Mouse (Mus musculus) limb, embryonic 13.5 days (tissue): ENCODE measurements at regions not wholly inside any gene's neighbourhood (a gene's known extent, or its start where the extent isn't known, plus 50 kb on each side); places are given as distances from the start of the nearest gene placed in this dataset.

Source experiments
- ATAC-seq: fragments of 200-750 bp; cut with Nextera tagmentation; 2 replicates; pipeline ENCODE4 v1.8.0; 2017; ENCODE audit warnings: low read depth, moderate number of reproducible peaks, moderate TSS enrichment; ENCODE audit not compliant: low FRiP score
- H3K27ac ChIP-seq: fragments of 300-500 bp; sonication (generic); 2 replicates; pipeline ENCODE4 v1.5.1; 2015; ENCODE audit warnings: inconsistent platforms, mild to moderate bottlenecking, moderate library complexity
- H3K27me3 ChIP-seq: fragments of 300-500 bp; sonication (generic); 2 replicates; pipeline ENCODE4 v1.6.1; 2015; ENCODE audit warnings: mild to moderate bottlenecking, inconsistent platforms
- H3K36me3 ChIP-seq: fragments of 300-500 bp; sonication (generic); 2 replicates; pipeline ENCODE4 v1.6.1; 2015; ENCODE audit warnings: inconsistent platforms, mild to moderate bottlenecking, moderate library complexity
- H3K4me1 ChIP-seq: fragments of 300-500 bp; sonication (generic); 2 replicates; pipeline ENCODE4 v1.6.1; 2015; ENCODE audit warnings: inconsistent platforms
- H3K4me2 ChIP-seq: fragments of 300-500 bp; sonication (generic); replicated peaks from 2 replicates; pipeline ENCODE4 v1.6.1; 2015; ENCODE audit warnings: inconsistent platforms, mild to moderate bottlenecking, moderate library complexity
- H3K4me3 ChIP-seq: fragments of 300-500 bp; sonication (generic); 2 replicates; pipeline ENCODE4 v1.5.1; 2015; ENCODE audit warnings: moderate library complexity, mild to moderate bottlenecking, inconsistent platforms
- H3K9ac ChIP-seq: fragments of 300-500 bp; sonication (generic); 2 replicates; pipeline ENCODE4 v1.6.1; 2015; ENCODE audit warnings: mild to moderate bottlenecking, inconsistent platforms
- H3K9me3 ChIP-seq: fragments of 300-500 bp; sonication (generic); 2 replicates; pipeline ENCODE4 v1.6.1; 2016; ENCODE audit warnings: inconsistent platforms
- WGBS: fragments of 180-500 bp; shearing (Covaris S2); methylation state at CpG from one replicate; pipeline ENCODE4 v1.1.7; 2015; 5-methylcytosine and 5-hydroxymethylcytosine counted together

DNA sequence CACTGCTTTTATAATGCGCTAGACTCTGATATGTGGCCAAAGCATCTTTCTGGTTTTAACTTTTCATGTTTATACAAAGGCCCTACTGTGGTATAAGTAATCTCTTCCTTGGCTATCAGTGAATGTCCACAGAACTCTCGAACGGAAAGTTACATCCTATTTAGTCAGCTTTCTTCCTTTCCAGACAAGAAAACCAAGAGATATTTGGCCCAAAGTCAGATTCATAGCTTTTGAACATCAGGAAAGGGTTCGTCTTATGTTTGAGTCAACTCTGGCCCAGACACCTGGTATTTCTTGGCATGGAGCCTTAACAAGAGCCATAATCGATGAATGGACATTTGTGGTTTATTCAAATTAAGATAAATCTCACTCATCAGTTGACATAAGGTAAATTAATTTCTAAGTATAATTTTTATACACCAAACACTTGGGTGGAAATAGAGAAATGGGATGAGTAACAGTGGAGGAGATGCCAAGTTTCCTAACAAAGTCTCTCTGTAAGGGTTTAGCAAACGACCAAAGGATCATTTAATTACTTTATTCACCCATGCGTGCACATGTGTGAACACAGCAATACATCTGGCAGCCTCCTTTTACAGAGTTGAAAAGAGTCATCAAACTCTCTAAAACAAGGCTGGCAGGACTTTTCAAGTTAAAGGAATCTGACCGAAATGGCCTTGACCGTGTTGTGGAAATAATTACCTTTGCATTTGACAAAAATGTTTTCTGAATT is 287.2 kb upstream of the Rbms1 start:
- H3K4me1 ChIP-seq: peaks cover 12% of the 10 kb centered on the region
- H3K27ac ChIP-seq: no peak overlapping the region
- H3K27me3 ChIP-seq: no peaks in the 10 kb centered on the region
- H3K9ac ChIP-seq: no peak overlapping the region
- no peak overlapping the region for H3K4me2 ChIP-seq
- H3K4me3 ChIP-seq: no peak overlapping the region
- WGBS: 54% methylated on average over 9 of the region's 9 CpGs
- H3K9me3 ChIP-seq: no peaks in the 10 kb centered on the region
- ATAC-seq: no peak
- H3K36me3 ChIP-seq: no peaks in the 10 kb centered on the region

DNA sequence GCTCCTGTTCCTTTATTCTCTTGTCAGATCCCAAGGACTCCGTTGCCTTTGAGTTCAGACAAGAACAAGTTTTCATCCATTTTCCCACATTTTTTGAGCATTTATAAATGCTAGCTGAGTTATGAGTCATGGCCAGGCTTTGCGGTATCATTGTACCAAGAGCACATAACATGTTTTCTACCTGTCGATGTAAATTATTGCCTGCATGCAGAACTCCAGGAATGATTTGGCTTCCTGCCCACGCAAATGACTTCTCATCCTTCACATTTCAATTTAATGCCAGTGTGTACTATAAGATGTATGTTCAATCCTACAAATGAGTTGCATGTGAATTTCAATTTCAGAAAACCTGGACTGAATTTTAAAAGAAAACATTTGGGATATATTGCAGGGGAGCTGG is 285.0 kb upstream of the Rbms1 start:
- Histone ChIP-seq H3K9ac (no peak overlapping the region), H3K27ac (no peak overlapping the region), H3K9me3 (no peaks in the 10 kb centered on the region), H3K27me3 (no peaks in the 10 kb centered on the region), H3K4me1 (peaks cover 12% of the 10 kb centered on the region), H3K4me2 (no peak overlapping the region), H3K36me3 (no peaks in the 10 kb centered on the region), H3K4me3 (no peak overlapping the region)
- no peak for ATAC-seq
- WGBS: 55% methylated on average over 4 of the region's 4 CpGs

DNA sequence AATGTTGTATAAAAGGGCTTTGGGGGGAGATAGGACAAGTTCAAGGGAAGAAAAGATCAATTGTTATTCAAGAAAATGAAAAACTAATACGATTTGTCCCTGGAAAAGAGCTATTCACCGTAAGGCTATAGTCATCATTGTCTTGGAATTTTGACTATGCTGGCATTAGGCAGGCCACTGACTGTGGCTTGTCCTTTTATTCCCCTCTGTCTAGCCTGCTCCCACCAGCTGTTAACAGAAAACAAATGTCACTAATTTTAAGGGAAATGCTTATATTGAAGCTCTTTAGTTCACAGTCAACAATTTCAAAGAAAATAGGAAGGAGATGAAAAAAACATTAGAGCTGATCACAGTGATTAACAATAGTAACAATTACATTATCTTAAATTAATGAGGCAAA is 284.3 kb upstream of the Rbms1 start:
- Histone ChIP-seq H3K9me3 (no peaks in the 10 kb centered on the region), H3K36me3 (no peaks in the 10 kb centered on the region), H3K9ac (no peak overlapping the region), H3K4me3 (no peak overlapping the region), H3K4me2 (no peak overlapping the region), H3K27me3 (no peaks in the 10 kb centered on the region), H3K4me1 (peaks cover 12% of the 10 kb centered on the region), H3K27ac (no peak overlapping the region)
- WGBS: 29% methylated on average over 2 of the region's 2 CpGs
- no peak for ATAC-seq

DNA sequence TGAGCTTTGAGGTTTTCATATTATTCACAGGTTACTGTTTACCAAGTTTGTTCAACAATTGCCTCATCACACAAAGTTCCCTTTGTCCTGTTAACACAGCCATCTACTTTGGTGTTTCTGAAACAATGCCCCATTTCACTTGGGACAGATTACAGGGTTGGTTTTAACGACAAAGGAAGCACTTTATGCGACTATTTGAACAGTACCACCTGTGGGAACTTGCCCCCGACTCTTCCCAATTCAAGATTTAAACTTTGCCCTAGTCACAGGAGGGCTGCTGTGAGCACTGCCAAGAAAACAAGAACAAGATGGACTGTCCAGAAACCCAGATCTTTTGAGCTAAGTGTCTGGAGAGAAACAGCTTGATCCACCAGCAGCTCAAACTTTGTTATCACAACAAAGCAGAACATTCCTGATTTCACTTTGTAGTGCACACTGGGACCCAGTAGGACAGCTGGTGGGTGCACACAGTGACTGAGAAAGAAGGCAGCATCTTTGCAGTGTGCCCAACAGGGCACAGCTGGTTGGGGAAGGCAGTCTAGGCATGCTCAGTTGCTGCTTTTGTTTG is 283.8 kb upstream of the Rbms1 start:
- 5% methylated on average over 3 of the region's 3 CpGs for WGBS

DNA sequence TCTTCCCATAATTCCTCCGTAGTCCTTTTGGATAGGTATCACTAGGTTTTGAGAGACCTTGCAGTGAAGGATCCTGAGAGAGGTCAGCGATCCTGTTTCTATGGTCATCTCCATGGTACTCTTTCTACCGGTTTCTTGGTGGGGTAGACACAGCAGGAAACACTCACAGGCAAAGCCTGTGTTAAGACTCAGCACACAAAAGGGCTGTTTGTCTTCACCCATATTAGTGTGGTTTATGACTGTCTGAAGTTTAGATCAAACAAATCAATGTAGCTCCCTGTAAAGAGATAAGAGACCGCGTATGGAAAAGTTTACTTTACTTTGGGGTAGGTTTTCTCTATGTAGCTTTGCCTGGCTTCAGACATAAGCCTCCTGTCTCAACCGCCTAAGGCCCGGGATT is 282.5 kb upstream of the Rbms1 start:
- no peak for ATAC-seq
- H3K4me1 ChIP-seq: peaks cover 12% of the 10 kb centered on the region
- H3K9ac ChIP-seq: no peak overlapping the region
- H3K4me2 ChIP-seq: no peak overlapping the region
- H3K27ac ChIP-seq: no peak overlapping the region
- no peaks in the 10 kb centered on the region for H3K27me3 ChIP-seq
- WGBS: 59% methylated on average over 7 of the region's 7 CpGs
- no peak overlapping the region for H3K4me3 ChIP-seq
- no peaks in the 10 kb centered on the region for H3K9me3 ChIP-seq
- no peaks in the 10 kb centered on the region for H3K36me3 ChIP-seq

More for the DNA sequence above, 283.8 kb upstream of the Rbms1 start:
- Histone ChIP-seq H3K4me1 (peaks cover 12% of the 10 kb centered on the region), H3K4me3 (no peak overlapping the region), H3K9me3 (no peaks in the 10 kb centered on the region), H3K36me3 (no peaks in the 10 kb centered on the region), H3K27ac (no peak overlapping the region), H3K9ac (no peak overlapping the region), H3K27me3 (no peaks in the 10 kb centered on the region), H3K4me2 (no peak overlapping the region)
- ATAC-seq: no peak; the same call in 1 of the 2 replicates

DNA sequence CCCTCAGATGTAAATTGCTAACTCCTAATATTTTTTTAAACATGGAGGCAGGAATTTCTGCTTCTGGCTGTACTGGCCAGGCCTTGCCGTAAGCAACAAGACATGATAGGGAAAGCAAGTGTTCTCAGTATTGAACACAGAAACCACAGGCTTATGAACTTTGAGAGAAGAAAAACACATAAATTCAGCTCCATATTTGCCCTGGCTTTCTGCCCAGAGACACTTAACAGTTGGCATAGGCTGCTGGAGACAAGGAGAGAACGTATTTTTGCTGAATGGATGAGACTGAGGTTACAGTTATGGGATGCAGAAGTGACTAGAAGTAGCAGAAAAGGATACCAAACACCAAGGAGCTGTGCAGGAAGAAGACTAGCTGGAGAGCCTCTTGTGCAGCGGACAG is 258.7 kb upstream of the Rbms1 start:
- no peaks in the 10 kb centered on the region for H3K4me1 ChIP-seq
- no peak overlapping the region for H3K4me3 ChIP-seq
- WGBS: 62% methylated on average over 3 of the region's 3 CpGs
- H3K4me2 ChIP-seq: no peak overlapping the region
- H3K27ac ChIP-seq: no peak overlapping the region
- no peak for ATAC-seq
- H3K36me3 ChIP-seq: no peaks in the 10 kb centered on the region
- no peak overlapping the region for H3K9ac ChIP-seq
- no peaks in the 10 kb centered on the region for H3K9me3 ChIP-seq
- H3K27me3 ChIP-seq: no peaks in the 10 kb centered on the region

DNA sequence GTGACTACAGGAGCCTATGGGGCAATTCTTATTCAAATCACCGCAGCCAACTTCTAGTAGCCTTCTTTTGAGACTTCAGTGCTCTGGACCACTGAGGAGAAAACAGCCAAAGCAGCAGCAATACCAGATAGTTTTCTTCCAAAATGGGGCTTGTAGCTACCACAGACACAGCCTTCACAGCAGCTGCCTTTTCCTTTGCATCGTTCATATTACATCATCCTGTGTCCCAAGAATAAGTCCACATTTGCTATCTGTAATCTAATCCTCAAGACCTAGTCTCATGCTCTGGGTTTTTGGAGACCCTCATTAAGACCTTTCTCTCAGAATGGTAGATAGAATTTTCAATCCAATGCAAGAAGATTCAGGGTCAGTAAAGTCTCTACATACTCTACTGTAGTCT is 258.2 kb upstream of the Rbms1 start:
- Histone ChIP-seq H3K4me2 (no peak overlapping the region), H3K4me3 (no peak overlapping the region), H3K27me3 (no peaks in the 10 kb centered on the region), H3K36me3 (no peaks in the 10 kb centered on the region), H3K9me3 (no peaks in the 10 kb centered on the region), H3K9ac (no peak overlapping the region), H3K4me1 (no peaks in the 10 kb centered on the region), H3K27ac (no peak overlapping the region)
- ATAC-seq: no peak
- WGBS: 81% methylated on average over 2 of the region's 2 CpGs

DNA sequence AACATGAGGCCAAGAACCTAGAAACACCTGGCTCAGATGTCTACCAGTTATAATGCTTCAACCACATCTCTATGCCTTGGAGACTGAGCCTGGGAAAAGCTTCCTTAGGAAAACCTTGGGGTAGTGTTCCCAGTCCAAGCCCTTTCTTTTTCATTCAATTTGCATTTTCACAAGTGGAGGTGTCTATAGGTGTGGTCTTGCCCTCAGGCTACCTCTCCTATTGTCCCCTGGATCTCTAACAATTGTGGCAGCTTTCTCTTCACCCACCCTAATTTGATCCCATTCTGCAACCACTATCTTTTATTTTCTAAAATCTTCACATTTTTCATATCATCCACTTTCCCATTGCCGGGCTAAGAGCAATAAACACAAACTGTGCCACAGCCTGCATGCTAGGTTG is 251.0 kb upstream of the Rbms1 start:
- ATAC-seq: no peak
- 82% methylated on average over 1 of the region's 1 CpGs for WGBS
- no peaks in the 10 kb centered on the region for H3K27me3 ChIP-seq
- no peak overlapping the region for H3K4me3 ChIP-seq
- no peaks in the 10 kb centered on the region for H3K9me3 ChIP-seq
- H3K4me1 ChIP-seq: no peaks in the 10 kb centered on the region
- H3K4me2 ChIP-seq: no peak overlapping the region
- no peak overlapping the region for H3K27ac ChIP-seq
- H3K36me3 ChIP-seq: no peaks in the 10 kb centered on the region
- no peak overlapping the region for H3K9ac ChIP-seq

DNA sequence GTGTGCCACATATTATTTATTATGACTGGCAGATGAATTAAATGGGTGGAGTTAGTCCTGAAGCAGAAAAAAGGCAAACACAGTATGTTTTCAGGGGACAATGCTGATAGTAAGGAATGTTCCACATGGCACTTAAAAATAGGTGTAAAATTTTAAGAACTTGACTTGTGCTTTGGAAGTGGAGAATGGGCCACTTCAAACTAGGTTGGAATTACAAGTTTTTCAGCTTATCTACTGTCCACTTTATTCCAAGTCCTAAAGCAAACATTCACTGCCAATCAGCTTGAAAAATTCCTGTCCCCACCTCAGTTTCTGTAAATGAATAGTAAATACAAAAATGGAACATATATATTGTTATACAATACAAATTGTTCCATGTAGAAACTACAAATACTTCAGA is 238.4 kb upstream of the Rbms1 start:
- H3K9ac ChIP-seq: no peak overlapping the region
- H3K36me3 ChIP-seq: no peaks in the 10 kb centered on the region
- ATAC-seq: no peak
- H3K4me1 ChIP-seq: no peaks in the 10 kb centered on the region
- H3K4me2 ChIP-seq: no peak overlapping the region
- no peak overlapping the region for H3K4me3 ChIP-seq
- no peaks in the 10 kb centered on the region for H3K27me3 ChIP-seq
- no peaks in the 10 kb centered on the region for H3K9me3 ChIP-seq
- H3K27ac ChIP-seq: no peak overlapping the region

DNA sequence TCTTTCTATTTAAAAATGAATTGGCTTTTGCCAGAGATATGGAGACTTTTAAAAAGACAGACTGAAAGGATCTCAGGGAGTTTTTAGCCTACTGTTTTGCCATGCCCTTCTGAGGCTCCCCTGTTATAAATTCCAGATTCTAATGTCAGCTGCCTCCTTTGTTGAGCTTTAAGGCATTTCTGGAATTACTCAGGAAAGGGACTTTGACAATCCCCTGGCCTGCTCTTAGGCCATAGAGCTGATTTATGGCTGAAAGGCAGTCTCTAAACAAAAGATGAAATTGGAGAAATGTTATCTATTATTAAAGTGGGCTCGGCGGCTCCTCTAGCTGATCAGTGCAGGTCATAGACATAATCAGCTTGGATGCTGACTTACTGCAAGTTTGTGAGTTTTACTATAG is 231.0 kb upstream of the Rbms1 start:
- Histone ChIP-seq H3K4me3 (no peak overlapping the region), H3K36me3 (no peaks in the 10 kb centered on the region), H3K4me2 (no peak overlapping the region), H3K4me1 (peaks cover 2% of the 10 kb centered on the region; the same call in 1 of the 2 replicates), H3K9me3 (no peaks in the 10 kb centered on the region), H3K27me3 (no peaks in the 10 kb centered on the region), H3K9ac (no peak overlapping the region), H3K27ac (no peak overlapping the region)
- no peak for ATAC-seq
- WGBS: 22% methylated on average over 2 of the region's 2 CpGs

DNA sequence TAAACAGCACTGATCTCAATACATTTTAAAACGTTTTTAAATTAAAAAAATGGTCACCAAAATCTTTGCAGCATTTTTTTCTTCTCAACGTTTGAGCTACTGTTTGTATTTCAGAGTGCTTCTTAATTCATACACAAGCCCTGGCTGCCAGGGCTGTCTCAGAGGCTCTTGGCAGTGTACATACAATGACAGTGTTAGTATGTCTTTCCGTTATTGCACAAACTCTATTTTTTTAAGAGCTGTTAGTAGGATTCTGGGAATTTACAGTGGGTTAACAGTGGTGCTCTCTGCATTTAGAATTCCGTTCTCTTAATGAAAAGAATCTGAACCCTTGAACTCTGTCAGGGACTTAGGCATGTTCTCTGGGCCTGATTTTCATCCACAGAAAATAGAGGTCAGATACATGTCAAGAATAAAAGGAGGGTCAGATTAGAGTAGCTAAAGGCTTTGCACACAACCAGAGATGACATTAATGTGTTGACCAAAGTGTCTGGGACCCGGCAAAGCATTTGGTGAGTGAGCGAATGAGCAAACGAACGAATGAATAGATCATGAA is 219.5 kb upstream of the Rbms1 start:
- ATAC-seq: no peak
- Histone ChIP-seq H3K27ac (no peak overlapping the region), H3K36me3 (no peaks in the 10 kb centered on the region), H3K4me2 (no peak overlapping the region), H3K9me3 (no peaks in the 10 kb centered on the region), H3K4me3 (no peak overlapping the region), H3K9ac (no peak overlapping the region), H3K27me3 (no peaks in the 10 kb centered on the region), H3K4me1 (no peaks in the 10 kb centered on the region)
- WGBS: 64% methylated on average over 8 of the region's 8 CpGs

DNA sequence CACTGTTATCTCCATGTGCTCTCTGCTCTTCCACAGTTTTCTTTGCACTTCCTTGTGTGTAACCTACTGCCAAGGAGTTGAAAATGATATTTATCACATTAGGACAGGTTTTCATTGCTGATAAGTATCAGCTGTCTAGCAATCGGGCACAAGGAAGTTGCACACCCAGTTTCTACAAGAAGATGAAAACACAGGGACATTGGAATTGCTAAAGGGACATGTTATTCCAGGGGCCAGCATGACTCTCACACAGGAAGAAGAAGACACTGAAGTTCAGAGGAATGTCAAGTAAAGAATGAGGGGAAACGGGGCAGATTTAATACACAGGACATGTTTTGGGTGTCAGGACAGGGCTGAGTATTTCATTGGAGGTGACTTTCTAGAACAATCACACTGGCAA is 214.8 kb upstream of the Rbms1 start:
- no peak overlapping the region for H3K9ac ChIP-seq
- no peaks in the 10 kb centered on the region for H3K4me1 ChIP-seq
- no peak overlapping the region for H3K27ac ChIP-seq
- no peaks in the 10 kb centered on the region for H3K9me3 ChIP-seq
- no peaks in the 10 kb centered on the region for H3K36me3 ChIP-seq
- 78% methylated on average over 2 of the region's 2 CpGs for WGBS
- H3K4me3 ChIP-seq: no peak overlapping the region
- no peak for ATAC-seq
- H3K4me2 ChIP-seq: no peak overlapping the region
- H3K27me3 ChIP-seq: no peaks in the 10 kb centered on the region

DNA sequence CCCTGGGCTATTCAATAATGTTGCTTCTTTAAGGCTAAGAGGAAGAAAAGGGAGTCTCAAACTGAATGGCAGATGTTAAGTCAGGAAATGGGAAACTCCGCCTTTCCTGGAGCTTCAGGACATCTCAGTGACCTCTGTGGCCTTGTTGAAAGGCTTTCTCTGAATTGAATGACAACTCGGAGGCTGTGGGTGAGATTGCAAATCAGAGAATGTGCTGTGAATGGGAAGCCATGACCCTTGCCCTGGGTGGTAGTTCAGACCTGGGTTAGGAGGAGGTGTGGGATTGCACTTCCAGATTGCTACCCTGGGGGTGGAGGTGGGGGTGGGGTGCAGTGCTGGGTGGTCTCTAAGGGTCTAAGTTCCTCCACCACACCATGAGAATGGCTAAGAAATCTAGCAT is 213.8 kb upstream of the Rbms1 start:
- H3K27ac ChIP-seq: no peak overlapping the region
- no peaks in the 10 kb centered on the region for H3K27me3 ChIP-seq
- H3K9me3 ChIP-seq: no peaks in the 10 kb centered on the region
- ATAC-seq: no peak
- no peaks in the 10 kb centered on the region for H3K4me1 ChIP-seq
- H3K4me2 ChIP-seq: no peak overlapping the region
- 23% methylated on average over 2 of the region's 2 CpGs for WGBS
- H3K9ac ChIP-seq: no peak overlapping the region
- H3K36me3 ChIP-seq: no peaks in the 10 kb centered on the region
- no peak overlapping the region for H3K4me3 ChIP-seq
